Mouse (Mus musculus): ENCODE measurements around the gene Gm4131.

DNA sequence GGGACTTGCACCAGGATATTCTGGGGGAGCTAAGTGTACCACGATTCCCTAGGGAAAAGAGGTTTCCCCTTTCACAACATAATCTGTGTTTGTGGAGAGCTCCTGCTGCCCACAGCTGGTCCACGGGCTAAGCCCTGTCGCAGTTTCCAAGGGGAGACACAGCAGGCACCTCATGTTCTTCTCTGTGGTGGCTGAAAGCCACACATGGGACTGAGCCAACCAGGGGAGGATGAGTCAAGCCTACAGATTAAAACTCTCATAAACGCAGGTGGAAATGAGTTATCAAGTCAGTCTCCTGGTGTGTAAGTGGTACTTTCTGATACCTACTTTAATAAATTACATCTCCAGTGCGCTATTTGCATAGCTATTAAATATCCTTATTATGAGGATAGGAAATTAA lies 30.6 kb downstream of the Gm4131 start:
- TF ChIP-seq USF1 (IDR thresholded peaks at IDR 0.05; ENCODE audit: low read depth) (no peak), CTCF (IDR thresholded peaks at IDR 0.05; ENCODE audit: control insufficient read depth, insufficient read depth, insufficient read length) (no peak), MAX (IDR thresholded peaks at IDR 0.05) (no peak), MYOG (IDR thresholded peaks at IDR 0.05; ENCODE audit: control insufficient read depth, extremely low read depth, insufficient read length) (no peak), CEBPB (IDR thresholded peaks at IDR 0.05; ENCODE audit: low read depth) (no peak), MYOD1 (IDR thresholded peaks at IDR 0.05; ENCODE audit: control insufficient read depth, insufficient read length, low read depth) (no peak)
